Mouse (Mus musculus): Measurements from ENCODE around the gene Pigw.
A peak's percentile ranks its signal among the peaks of the same experiment; 100 is the strongest.

Pigw gene

GRCm38 (mm10) chr11:84879772-84880464, at the start of gene Pigw, which contains the start of gene Myo19:
Gene Pigw, minus strand, starts transcription at chr11:84880285.
Gene Myo19, plus strand, starts transcription at chr11:84880148.
- DNase-seq = peak; percentile 90

DNA sequence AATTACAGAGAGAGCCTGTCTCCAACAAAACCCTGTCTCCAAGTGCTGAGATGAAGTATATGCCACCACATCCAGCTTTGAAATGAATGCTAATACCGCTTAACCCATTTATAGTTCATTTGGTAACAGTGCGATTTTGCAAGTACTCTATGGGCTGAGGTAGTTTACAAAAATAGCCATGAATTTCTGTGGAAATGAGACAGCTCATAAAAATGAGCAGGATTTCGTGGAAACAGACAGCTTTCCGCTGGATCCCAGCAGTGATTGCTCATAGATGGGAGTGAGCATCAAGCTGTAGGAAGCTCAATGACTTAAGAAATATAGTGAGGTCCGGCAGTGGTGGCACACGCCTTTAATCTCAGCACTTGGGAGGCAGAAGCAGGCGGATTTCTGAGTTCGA, 40.9 kb upstream of the Pigw start:
- no peak for DNase-seq

DNA sequence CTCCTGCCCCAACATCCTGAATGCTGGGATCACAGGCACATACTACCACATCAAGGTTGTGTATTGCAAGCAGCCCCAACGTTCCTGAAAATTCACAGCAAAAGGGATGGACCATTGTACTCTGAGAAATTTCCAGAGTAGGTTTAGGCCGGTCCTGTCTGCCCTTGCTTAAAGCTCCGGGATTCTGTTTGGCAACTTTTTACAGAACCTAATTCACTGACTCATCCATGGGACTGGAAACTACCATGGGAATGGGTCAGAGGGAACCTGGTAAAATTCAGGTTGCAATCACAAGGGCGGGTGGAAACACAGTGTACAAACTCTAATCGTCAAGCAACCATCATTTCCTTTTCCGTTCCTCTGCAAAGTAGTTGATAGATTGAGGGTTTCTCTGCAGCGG, 39.9 kb upstream of the Pigw start:
- no peak for DNase-seq

DNA sequence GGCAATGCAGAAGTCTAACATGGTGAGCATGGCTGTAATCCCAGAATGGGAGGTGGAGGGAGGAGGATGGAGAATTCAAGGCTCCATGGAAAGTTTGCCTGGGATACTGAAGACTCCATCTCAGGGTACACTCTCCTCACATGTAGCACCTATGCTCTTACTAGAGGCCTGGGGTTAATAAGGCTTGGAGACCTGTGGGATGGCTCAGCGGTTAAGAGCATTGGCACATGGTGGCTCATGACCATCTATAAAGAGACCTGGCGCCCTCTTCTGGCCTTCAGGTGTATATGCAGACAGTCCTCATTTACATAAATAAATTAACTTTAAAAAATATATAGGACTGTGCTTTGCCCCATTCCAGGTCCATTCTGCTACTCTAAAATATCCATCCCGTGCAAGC, 39.2 kb upstream of the Pigw start:
- DNase-seq = peak; percentile 47

- DNase-seq = peak; percentile 94
Measured at GRCm38 (mm10) chr11:84918425-84918824, 38.3 kb upstream of the Pigw start.

DNA sequence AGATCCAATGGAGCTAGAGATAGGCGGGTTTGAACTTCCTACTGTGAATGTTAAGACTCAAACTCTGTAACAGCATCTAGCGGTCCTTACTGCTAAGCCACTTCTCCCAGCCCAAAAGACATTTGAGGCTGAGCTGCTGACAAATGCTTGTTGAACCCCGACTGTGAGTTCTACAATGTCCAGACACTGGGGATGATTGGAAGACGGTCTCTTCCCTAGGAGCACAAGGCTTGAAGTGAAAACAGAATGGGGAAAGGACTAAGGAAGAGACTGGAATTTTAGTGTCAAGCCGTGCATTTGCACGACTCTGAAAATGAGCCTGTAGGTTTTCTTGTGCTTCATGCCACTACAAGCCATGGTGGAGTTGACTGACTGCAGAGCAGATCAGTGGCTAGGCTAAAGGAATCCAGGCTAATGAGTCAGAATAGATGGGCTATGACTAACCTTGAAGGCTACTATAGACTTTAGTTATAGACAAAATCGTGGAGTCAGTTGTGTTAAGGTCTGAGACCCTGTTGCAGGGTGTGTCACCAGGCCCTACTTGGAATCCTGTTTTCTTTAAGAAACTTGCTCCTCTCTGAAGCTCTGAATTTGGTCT, 36.7 kb upstream of the Pigw start:
- no peak for DNase-seq

GRCm38 (mm10) chr11:84916053-84916702, 36.1 kb upstream of the Pigw start, which contains the start of gene Znhit3:
Gene Znhit3, minus strand, starts transcription at chr11:84916366.
- DNase-seq = peak; percentile 88

DNA sequence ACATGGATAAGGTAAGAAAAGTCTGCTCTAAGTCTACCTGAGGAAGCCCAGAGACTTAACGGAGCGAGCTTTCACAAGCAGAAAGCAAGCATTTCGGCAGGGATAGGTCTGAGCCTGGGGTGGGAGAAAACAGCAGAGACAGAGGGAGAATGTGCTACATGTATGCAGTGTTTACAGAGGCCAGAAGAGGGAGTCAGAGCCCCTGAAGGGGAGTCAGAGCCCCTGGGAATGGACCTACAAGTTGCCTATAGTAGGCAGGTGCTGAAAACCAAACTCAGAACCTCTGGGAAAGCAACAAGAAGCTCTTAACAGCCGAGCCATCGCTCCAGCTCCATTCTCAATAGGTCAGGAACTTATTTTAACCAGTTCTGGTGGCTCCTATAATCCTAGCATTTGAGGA, 34.6 kb upstream of the Pigw start:
- no peak for DNase-seq

- no peak for DNase-seq
Measured at GRCm38 (mm10) chr11:84910411-84910810, 30.3 kb upstream of the Pigw start.

- DNase-seq = no peak
Measured at GRCm38 (mm10) chr11:84908480-84908879, 28.4 kb upstream of the Pigw start.

DNA sequence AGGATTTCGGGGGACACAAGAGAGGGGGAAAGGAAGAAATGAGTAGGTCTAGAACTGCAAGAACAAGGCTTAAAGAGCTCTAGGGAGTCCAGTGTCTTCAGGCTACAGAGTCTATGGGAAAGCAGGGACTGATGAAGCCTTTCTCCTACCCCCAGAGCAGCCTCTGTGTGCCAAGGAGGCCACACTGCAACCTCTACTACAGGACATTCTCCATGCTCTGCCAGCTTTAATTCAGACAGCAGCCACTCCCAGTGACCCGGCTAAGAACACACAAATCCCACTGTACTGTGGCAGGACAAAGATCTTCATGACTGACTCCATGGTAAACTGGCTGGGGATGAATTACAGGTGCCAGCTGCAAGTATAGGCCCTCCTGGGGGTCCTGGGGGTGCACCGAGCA, 27.0 kb upstream of the Pigw start:
- DNase-seq = no peak

- no peak for DNase-seq
Measured at GRCm38 (mm10) chr11:84904597-84905144, 24.6 kb upstream of the Pigw start.

DNA sequence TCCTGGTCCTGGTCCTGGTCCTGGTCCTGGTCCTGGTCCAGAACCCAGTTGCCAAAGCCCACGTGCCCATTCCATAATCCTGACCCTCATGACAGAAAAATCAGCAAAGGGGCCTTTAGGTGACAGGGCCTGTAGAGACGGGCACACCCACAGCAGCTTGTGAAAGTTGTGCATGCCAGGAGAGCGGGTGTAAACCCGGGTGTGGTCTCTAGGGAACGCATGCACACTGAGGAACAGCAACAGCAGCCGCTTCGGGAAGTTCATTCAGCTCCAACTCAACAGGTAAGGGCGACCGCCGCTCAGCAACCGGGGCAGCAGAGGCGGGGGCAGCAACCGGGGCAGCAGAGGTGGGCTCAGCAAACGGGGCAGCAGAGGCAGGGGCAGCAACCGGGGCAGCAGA, 13.0 kb upstream of the Pigw start:
- no peak for DNase-seq

DNA sequence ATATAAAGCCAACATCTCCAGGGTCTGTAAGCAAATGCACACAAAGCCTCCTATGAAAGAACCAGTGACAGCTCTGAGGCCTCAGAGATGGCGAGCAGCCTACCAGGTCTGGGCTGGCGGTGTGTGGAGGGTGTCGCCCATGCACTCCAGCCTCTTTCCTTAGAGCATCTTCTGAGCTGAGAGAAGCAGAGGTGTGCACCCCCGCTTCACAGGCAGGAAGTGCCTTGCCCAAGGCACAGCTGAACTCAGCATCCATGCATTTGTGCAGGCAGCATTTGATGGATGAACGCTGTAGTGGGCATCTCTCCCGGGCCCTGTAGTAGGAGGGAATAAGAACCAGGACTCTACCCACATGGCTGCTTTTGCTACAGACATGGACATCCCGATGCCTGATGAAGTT, 11.6 kb upstream of the Pigw start:
- no peak for DNase-seq

GRCm38 (mm10) chr11:84889492-84889891, 9.4 kb upstream of the Pigw start:
- no peak for DNase-seq

DNA sequence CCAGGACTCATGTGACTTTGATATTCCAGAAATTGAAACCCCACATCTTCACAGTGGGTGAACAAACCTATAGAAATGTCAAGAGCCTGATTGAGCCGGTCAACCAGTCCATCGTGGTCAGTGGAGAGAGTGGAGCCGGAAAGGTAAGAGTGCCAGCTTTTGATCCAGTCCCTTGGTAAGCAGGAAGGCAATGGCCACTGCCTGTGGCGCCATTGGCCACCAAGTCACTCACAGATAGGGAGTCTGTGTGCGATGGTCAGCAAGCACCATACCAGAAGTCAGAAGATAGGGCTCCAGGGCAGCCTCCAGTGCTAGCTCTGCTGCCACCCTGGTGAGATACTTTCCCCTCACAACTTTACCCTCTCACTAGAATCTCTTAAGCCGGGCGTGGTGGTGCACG, 7.9 kb upstream of the Pigw start:
- DNase-seq = no peak

GRCm38 (mm10) chr11:84886767-84887511, 6.9 kb upstream of the Pigw start:
- DNase-seq = no peak

- DNase-seq = no peak
Measured at GRCm38 (mm10) chr11:84886236-84886635, 6.2 kb upstream of the Pigw start.

DNA sequence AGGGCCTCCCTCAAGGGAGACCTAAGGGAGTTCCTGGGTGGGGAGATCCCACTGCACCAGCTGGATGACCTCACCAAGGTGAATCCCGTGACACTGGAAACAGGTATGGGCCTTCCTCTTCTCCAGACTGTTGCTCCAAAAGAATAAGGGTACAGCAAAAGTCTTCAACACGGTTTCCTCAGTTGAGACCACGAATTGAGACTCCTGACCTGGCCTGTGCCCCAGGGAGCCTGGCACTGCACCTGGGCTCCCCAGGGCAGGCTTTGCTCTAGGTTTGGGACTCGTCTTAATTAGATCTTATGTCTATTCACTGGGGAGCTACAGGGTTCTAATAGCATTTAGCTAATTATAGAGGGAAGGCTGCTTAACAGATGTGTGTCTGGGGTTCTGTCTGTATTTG, 5.2 kb upstream of the Pigw start:
- DNase-seq = no peak

DNA sequence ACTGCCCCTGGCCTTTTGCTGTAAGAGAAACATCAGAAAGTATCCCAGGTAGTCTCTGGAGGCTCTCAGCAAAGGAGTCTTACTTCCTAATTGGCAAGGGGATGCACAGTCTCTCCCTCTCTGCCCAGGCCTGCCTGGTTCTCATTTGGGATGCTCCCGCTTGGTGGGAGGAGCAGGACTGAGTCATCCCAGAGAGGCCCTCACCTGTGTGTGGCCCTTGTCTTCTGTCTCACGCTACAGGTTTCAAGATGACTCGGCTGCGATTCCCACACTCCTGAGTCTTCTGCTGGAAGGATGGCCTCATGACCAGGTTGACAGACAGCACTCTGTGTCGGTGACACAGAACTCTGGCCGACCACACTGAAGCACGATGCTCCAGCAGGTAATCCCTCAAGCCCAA, 2.3 kb upstream of the Pigw start:
- DNase-seq = no peak

- no peak for DNase-seq
Measured at GRCm38 (mm10) chr11:84880971-84881370, 886 bp upstream of the Pigw start.

GRCm38 (mm10) chr11:84880465-84880961, 428 bp upstream of the Pigw start:
- DNase-seq = peak; percentile 77
